Mouse (Mus musculus) embryo, embryonic 9.5 days (tissue): ENCODE measurements around the gene Dpp6.

Experiments
- DNase-seq: peaks from one replicate; pipeline ENCODE4 v3.0.0-alpha.2; 2017; ENCODE audit errors: extremely low spot score

Gene Dpp6

GRCm38 (mm10) chr5:26816975-26817941 lies at the start of gene Dpp6:
Gene Dpp6 (plus strand): TSS chr5:26817203.
- DNase-seq = peak; percentile 38

GRCm38 (mm10) chr5:26783955-26784354 lies 33.0 kb upstream of the Dpp6 start:
- DNase-seq = no peak

GRCm38 (mm10) chr5:26795524-26795923 lies 21.5 kb upstream of the Dpp6 start:
- no peak for DNase-seq

GRCm38 (mm10) chr5:26835972-26836371 lies 19.0 kb downstream of the Dpp6 start:
- DNase-seq = no peak

GRCm38 (mm10) chr5:26841151-26841550 lies 24.1 kb downstream of the Dpp6 start:
- DNase-seq = no peak

- DNase-seq = no peak
Measured at GRCm38 (mm10) chr5:26854746-26855145, 37.7 kb downstream of the Dpp6 start.

- no peak for DNase-seq
Measured at GRCm38 (mm10) chr5:26875449-26875848, 58.4 kb downstream of the Dpp6 start.

GRCm38 (mm10) chr5:26887496-26887895 lies 70.5 kb downstream of the Dpp6 start:
- DNase-seq = no peak

GRCm38 (mm10) chr5:26888080-26888479 lies 71.1 kb downstream of the Dpp6 start:
- DNase-seq = no peak

GRCm38 (mm10) chr5:26894346-26894745 lies 77.3 kb downstream of the Dpp6 start:
- DNase-seq = no peak

GRCm38 (mm10) chr5:26903786-26904185 lies 86.8 kb downstream of the Dpp6 start:
- peak; percentile 61 for DNase-seq

GRCm38 (mm10) chr5:26904324-26905041 lies 87.5 kb downstream of the Dpp6 start:
- peak; percentile 72 for DNase-seq

- DNase-seq = no peak
Measured at GRCm38 (mm10) chr5:26907151-26907550, 90.1 kb downstream of the Dpp6 start.

- no peak for DNase-seq
Measured at GRCm38 (mm10) chr5:26908612-26909011, 91.6 kb downstream of the Dpp6 start.

GRCm38 (mm10) chr5:26910353-26910752 lies 93.3 kb downstream of the Dpp6 start:
- DNase-seq = no peak

GRCm38 (mm10) chr5:26911965-26912364 lies 95.0 kb downstream of the Dpp6 start:
- DNase-seq = no peak

- DNase-seq = no peak
Measured at GRCm38 (mm10) chr5:26918763-26919162, 101.8 kb downstream of the Dpp6 start.

- no peak for DNase-seq
Measured at GRCm38 (mm10) chr5:26924552-26924951, 107.5 kb downstream of the Dpp6 start.

GRCm38 (mm10) chr5:26932413-26933122 lies 115.6 kb downstream of the Dpp6 start:
- DNase-seq = no peak

GRCm38 (mm10) chr5:26934911-26935310 lies 117.9 kb downstream of the Dpp6 start:
- DNase-seq = no peak

GRCm38 (mm10) chr5:26941471-26941870 lies 124.5 kb downstream of the Dpp6 start:
- DNase-seq = no peak
